In the genomic region with DNA sequence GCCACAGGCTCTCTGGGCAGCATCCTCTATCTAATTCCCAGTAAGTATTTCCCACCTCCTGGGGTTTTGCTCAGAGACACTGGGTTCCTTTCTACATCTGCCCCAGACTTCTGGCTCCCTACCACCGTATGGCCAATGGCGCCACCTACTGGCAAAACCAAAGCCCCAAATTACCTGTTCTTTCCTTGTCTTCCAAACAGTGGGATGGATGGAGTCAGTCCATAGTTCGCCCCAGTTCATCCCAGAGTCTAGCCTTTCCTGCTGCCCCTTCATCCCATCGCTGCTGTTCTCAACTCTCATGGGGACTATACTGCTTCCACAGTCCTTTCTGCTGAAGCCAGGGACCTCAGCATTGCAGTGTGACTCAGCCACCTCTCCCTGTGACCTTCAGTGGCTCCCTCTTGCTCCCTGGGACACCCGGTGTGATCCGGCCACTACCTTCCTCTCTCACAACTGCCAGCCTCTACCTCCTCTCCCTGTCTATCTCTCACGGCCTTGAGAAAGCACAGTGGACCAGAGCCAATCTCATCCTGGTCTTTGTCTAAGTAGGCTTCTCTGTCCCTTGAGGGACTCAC, we compare ENCODE assay signal across 8 mouse cellular contexts. TPM values are rescaled to one million over a fixed set of nuclear protein-coding genes. Genes with fewer than 3 reads are reported as not detected.
DNase-seq lines count a peak whose midpoint lies in the region; ATAC-seq and TF ChIP-seq lines count a peak whose summit lies in the region.

No protein-coding gene starts in this region.

- peak; percentile 78 for TF ChIP-seq CTCF in Patski (IDR thresholded peaks at IDR 0.05)

- CTCF ChIA-PET in Patski (lab: Charles Lee) = interaction anchor here (0.8 to 1.8 kb wide), 4 partner anchors 83 to 265 kb away, joined by 3 to 6 read pairs (median 4); no protein-coding TSS in a partner anchor

- H3K27me3 ChIP-seq in Patski = no peaks in the 10 kb centered on the region

- intact Hi-C loops in gastrocnemius, postnatal 14 days (cut with DNase I; ENCODE audit: low total_unique reads) = loop anchor here (2.0 kb wide), 1 partner anchor 269 kb away; no protein-coding TSS in a partner anchor
- intact Hi-C loops in left cerebral cortex, postnatal 25 days (cut with DNase I) = loop anchor here (2.0 to 5.0 kb wide), 4 partner anchors 136 to 259 kb away; a partner anchor contains a TSS

- no peak for ATAC-seq in Patski
- ATAC-seq in granulocyte monocyte progenitor cell, adult 5-6 weeks (replicated peaks; ENCODE audit: poor library complexity, severe bottlenecking) = no peak; the same call in 1 of the 2 replicates

- POLR2A ChIA-PET in Patski (lab: Charles Lee) = no interaction called here

- peak; percentile 84 to 94 for DNase-seq in left cerebral cortex, adult 18-20 months (ENCODE audit: low spot score in 2 of 2)
- no peak for DNase-seq in left cerebral cortex, adult 11 months (ENCODE audit: low spot score)
- no peak for DNase-seq in Patski (ENCODE audit: low read depth, low spot score)
- peak; percentile 84 for DNase-seq in cerebellum, adult 11-12 months
- DNase-seq in gastrocnemius, postnatal 14 days = peak; percentile 67
- peak; percentile 69 to 83 for DNase-seq in left cerebral cortex, postnatal 25 days (ENCODE audit: low spot score in 2 of 2)
- DNase-seq in right cerebral cortex, adult 18-20 months = peak; percentile 85

- in situ Hi-C loops in Patski (cut with MboI; ENCODE audit: low pct_unique_long_range_greater_than_20kb) = loop anchor here (5.0 kb wide), 2 partner anchors 81 to 256 kb away; no protein-coding TSS in a partner anchor

RNA-seq across cellular contexts. Expression of a gene that starts 16.6 kb away (rescaled TPM):
- total RNA-seq in left cerebral cortex, adult 18-20 months (2021) = 100 to 1,000 TPM; 162 to 174 TPM
- 2.0 TPM for polyA plus RNA-seq in Patski (2021)
- total RNA-seq in gastrocnemius, postnatal 14 days (2021) = 10 to 100 TPM in 1 of 2 experiments, 1 to 10 TPM in 1; 8.2 to 11.4 TPM
- total RNA-seq in left cerebral cortex, postnatal 25 days (2021) = 100 to 1,000 TPM; 183 to 184 TPM
- total RNA-seq in granulocyte monocyte progenitor cell, adult 5-6 weeks (2014; fragmentation: Nextera tagmentation) = 2.0 TPM in 1 of 2 replicates, not detected in the other
- total RNA-seq in granulocyte monocyte progenitor cell, adult 5-6 weeks (2017) = not detected in 2 replicates

Comparison
In these comparisons a context has a peak if more than half of its experiments do, and no peak if none do; other contexts are left out.
1. DNase-seq: peak in left cerebral cortex, adult 18-20 months (2 of 2), cerebellum, adult 11-12 months (single experiment), gastrocnemius, postnatal 14 days (single experiment), left cerebral cortex, postnatal 25 days (2 of 2) and right cerebral cortex, adult 18-20 months (single experiment); none in left cerebral cortex, adult 11 months (single experiment) and Patski (single experiment).
2. RNA of a gene that starts 16.6 kb away (total RNA-seq): 183 to 184 TPM in left cerebral cortex, postnatal 25 days and 162 to 174 TPM in left cerebral cortex, adult 18-20 months; 8.2 to 11.4 TPM in gastrocnemius, postnatal 14 days and 2.0 TPM in granulocyte monocyte progenitor cell, adult 5-6 weeks; every median in the first group is over 10 times any median in the second.